Mouse (Mus musculus) liver, postnatal 0 days (tissue): ENCODE measurements around the gene Meox1. TPM values are rescaled to one million over a fixed set of nuclear protein-coding genes. Genes with fewer than 3 reads are reported as not detected.
A peak's percentile ranks its signal among the peaks of the same experiment; 100 is the strongest.

Experiments
- ATAC-seq: fragments of 200-750 bp; cut with Nextera tagmentation; 2 replicates; pipeline ENCODE4 v1.8.0; 2017; ENCODE audit warnings: mild to moderate bottlenecking, moderate library complexity
- DNase-seq: peaks from one replicate; pipeline ENCODE4 v3.0.0-alpha.2; 2016
- H3K27ac ChIP-seq: fragments of 300-500 bp; sonication (generic); 2 replicates; pipeline ENCODE4 v1.5.1; 2014; ENCODE audit warnings: antibody characterized with exemption, moderate library complexity, mild to moderate bottlenecking, low read depth
- H3K27me3 ChIP-seq: fragments of 300-500 bp; sonication (generic); 2 replicates; pipeline ENCODE4 v1.6.1; 2014; ENCODE audit warnings: low read length, control low read depth, mixed read lengths; ENCODE audit not compliant: insufficient read depth
- H3K36me3 ChIP-seq: fragments of 300-500 bp; sonication (generic); replicated peaks from 2 replicates; pipeline ENCODE4 v1.6.1; 2014; ENCODE audit warnings: mild to moderate bottlenecking, control low read depth, low read length, moderate library complexity, mixed read lengths; ENCODE audit not compliant: insufficient read depth
- H3K4me1 ChIP-seq: fragments of 300-500 bp; sonication (generic); 2 replicates; pipeline ENCODE4 v1.6.1; 2014; ENCODE audit warnings: antibody characterized with exemption, mild to moderate bottlenecking, control low read depth; ENCODE audit not compliant: insufficient read depth
- H3K4me2 ChIP-seq: fragments of 300-500 bp; sonication (generic); 2 replicates; pipeline ENCODE4 v1.6.1; 2014; ENCODE audit warnings: low read depth, mild to moderate bottlenecking, low read length, moderate library complexity, mixed read lengths
- H3K4me3 ChIP-seq: fragments of 300-500 bp; sonication (generic); 2 replicates; pipeline ENCODE4 v1.5.1; 2014; ENCODE audit warnings: low read depth, low read length
- H3K9ac ChIP-seq: fragments of 300-500 bp; sonication (generic); replicated peaks from 2 replicates; pipeline ENCODE4 v1.6.1; 2014; ENCODE audit warnings: mild to moderate bottlenecking, moderate library complexity
- H3K9me3 ChIP-seq: fragments of 300-500 bp; sonication (generic); 2 replicates; pipeline ENCODE4 v1.6.1; 2016; ENCODE audit warnings: mild to moderate bottlenecking, control low read depth, low read length, mixed read lengths
- CTCF ChIP-seq: sonication (generic); IDR thresholded peaks from 2 replicates; pipeline ENCODE4 v1.5.1; 2016; ENCODE audit warnings: antibody characterized with exemption, low read depth
- EP300 ChIP-seq: IDR thresholded peaks from 2 replicates; pipeline ENCODE4 v1.6.1; 2016; ENCODE audit warnings: antibody characterized with exemption, low read depth, mild to moderate bottlenecking
- WGBS: fragments of 180-500 bp; shearing (Covaris S2); extraction: QIAGEN DNeasy Blood & Tissue Kit; methylation state at CpG from one replicate; pipeline ENCODE4 v1.1.7; 2014; ENCODE audit not compliant: insufficient replicate concordance; 5-methylcytosine and 5-hydroxymethylcytosine counted together
- polyA plus RNA-seq: library from polyadenylated mRNA; unstranded; fragments of >200 nt; fragmentation: Nextera tagmentation; extraction: Ambion mirVana; gene quantifications from 2 replicates; pipeline ENCODE4 v1.2.1, GENCODE M21; 2015

The Meox1 gene
- polyA plus RNA-seq, 1 experiment from 2014 or later: 0.05 TPM

DNA sequence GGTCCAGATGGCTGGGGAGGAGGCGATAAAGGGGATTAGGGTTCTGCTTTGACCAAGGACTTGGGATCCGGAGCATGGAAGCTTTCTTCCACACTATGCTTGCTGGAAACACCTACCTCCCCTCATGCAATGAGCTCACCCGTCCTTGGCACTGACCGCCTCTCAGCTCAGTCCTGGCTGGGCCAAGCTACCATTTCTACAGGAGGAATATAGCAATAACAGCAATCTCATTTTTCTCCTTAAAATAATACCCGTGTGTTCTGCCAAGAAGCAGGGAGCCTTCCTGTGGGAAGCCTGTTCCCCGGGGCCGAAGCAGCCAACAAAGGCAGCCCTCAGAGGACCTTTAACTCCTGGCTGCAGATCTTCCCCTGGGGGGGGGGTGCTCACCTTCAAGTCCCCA, 43.1 kb downstream of the Meox1 start:
- ATAC-seq: no peak
- H3K4me1 ChIP-seq: no peaks in the 10 kb centered on the region
- no peak overlapping the region for H3K27ac ChIP-seq
- H3K9me3 ChIP-seq: no peaks in the 10 kb centered on the region
- no peak for DNase-seq
- H3K27me3 ChIP-seq: no peaks in the 10 kb centered on the region
- TF ChIP-seq CTCF: no peak
- WGBS: 77% methylated on average over 7 of the region's 7 CpGs
- no peaks in the 10 kb centered on the region for H3K36me3 ChIP-seq
- H3K4me3 ChIP-seq: no peak overlapping the region
- no peak overlapping the region for H3K4me2 ChIP-seq
- no peak overlapping the region for H3K9ac ChIP-seq

DNA sequence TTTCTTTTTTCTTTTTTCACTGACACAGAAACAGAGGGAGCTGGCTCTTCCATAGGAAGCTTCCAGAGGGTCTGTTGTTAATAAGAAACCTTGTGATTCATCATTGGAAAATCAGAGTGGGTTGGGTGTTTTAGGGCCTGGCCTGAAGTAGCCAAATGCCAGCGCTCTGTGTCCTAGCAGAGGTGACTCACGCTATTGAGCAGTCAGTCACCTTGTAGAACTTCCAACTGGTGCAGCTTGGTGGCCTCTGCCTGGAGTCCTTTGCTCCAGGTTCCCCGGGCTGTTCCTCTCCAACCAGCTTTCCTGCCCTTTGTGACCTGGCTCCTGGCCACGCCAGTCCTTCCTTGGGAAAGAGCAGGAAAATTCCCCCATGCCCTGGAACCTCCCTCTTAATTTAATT, 44.9 kb downstream of the Meox1 start:
- no peak overlapping the region for H3K4me2 ChIP-seq
- no peak overlapping the region for H3K9ac ChIP-seq
- no peak for DNase-seq
- H3K27ac ChIP-seq: no peak overlapping the region
- no peak for ATAC-seq
- no peaks in the 10 kb centered on the region for H3K9me3 ChIP-seq
- TF ChIP-seq CTCF: no peak
- no peak for TF ChIP-seq EP300
- 72% methylated on average over 4 of the region's 4 CpGs for WGBS
- no peaks in the 10 kb centered on the region for H3K27me3 ChIP-seq
- H3K4me3 ChIP-seq: no peak overlapping the region
- no peaks in the 10 kb centered on the region for H3K4me1 ChIP-seq
- no peaks in the 10 kb centered on the region for H3K36me3 ChIP-seq

DNA sequence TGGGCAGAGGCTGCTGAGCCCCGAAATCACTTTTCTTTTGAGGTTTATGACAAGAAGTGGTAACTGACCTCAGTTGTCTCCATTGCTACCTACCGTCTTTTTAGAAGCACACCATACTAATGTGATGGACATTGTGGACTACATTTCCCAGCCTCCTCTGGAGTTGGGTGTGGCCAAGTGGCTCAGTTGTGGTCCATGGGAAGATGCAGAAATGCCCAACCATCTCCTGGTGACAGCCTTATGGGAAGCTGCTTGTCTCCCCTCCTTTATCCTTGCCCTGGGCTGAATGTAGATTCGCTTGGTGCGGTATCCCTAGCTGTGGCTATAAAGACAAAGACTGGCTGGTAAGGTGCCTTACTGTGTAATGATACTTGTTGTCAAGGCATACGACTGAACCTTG, 46.7 kb downstream of the Meox1 start:
- Histone ChIP-seq H3K9me3 (no peaks in the 10 kb centered on the region), H3K27me3 (no peaks in the 10 kb centered on the region), H3K4me3 (no peak overlapping the region), H3K36me3 (no peaks in the 10 kb centered on the region), H3K9ac (no peak overlapping the region), H3K4me2 (no peak overlapping the region), H3K4me1 (no peaks in the 10 kb centered on the region), H3K27ac (no peak overlapping the region)
- ATAC-seq: no peak
- WGBS: 73% methylated on average over 5 of the region's 5 CpGs
- DNase-seq: no peak
- TF ChIP-seq CTCF (no peak), EP300 (no peak)

DNA sequence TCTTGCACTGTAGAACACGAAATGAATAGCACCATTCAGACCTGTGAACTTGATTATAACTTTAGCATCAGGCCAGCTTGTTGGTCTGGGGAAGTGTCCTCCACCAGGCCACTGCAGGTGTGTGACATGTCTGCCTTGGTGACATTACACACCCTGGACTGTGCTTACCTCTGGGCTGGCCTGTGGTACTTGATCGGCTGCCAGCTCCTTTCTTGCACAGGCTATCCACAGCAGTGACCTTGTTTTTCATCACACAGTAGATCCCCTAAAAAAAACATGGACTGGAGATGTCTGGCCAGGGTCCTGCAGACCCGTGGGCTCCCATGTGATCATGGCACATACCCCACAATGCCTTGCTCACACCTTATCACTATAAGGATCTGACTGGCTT, 51.4 kb downstream of the Meox1 start:
- 69% methylated on average over 3 of the region's 3 CpGs for WGBS
- no peaks in the 10 kb centered on the region for H3K4me1 ChIP-seq
- no peaks in the 10 kb centered on the region for H3K36me3 ChIP-seq
- no peak for ATAC-seq
- no peak overlapping the region for H3K27ac ChIP-seq
- no peak for DNase-seq
- no peak overlapping the region for H3K4me3 ChIP-seq
- H3K4me2 ChIP-seq: no peak overlapping the region
- TF ChIP-seq CTCF: no peak
- no peak for TF ChIP-seq EP300
- H3K9ac ChIP-seq: no peak overlapping the region
- H3K9me3 ChIP-seq: no peaks in the 10 kb centered on the region
- no peaks in the 10 kb centered on the region for H3K27me3 ChIP-seq

DNA sequence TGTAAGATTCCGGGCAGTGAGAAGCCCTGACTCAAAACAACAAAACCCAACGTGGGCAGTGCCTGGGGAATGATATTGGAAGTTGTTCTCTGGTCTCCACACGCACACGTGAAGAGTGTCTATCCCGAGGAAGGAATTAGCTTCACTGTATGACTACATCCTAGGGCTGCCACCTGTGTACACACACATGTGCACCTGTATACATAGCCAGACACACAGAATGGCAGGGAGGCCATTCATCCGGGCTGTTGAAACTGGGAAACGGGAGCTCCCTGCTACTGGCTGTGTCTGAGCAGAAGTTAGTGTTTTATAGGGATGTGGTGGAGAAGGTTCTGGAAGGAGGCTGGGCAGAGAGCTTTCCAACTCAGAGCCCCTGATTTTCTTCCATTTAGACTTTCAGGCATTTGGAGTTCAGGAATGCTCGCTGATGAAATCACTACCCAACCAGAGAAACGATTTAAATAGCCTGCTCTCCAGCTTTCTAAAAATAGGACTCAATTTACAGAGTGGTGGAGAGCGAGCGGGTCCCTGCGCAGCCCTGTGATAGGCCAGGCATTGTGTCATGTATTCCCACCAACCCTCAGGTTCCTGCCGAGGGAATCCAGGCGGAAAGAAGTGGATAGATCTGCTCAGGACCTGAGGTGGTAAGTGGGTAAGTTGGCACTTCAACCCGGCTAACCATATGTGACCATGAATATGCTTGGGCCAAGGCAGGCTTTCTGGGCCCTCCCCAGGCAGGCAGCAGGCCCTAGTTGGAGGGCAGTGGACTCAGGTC, 52.0 kb downstream of the Meox1 start:
- TF ChIP-seq EP300 (no peak), CTCF (no peak)
- 74% methylated on average over 15 of the region's 15 CpGs for WGBS
- no peaks in the 10 kb centered on the region for H3K4me1 ChIP-seq
- H3K4me3 ChIP-seq: no peak overlapping the region
- no peak overlapping the region for H3K27ac ChIP-seq
- ATAC-seq: no peak
- H3K4me2 ChIP-seq: no peak overlapping the region
- H3K9ac ChIP-seq: no peak overlapping the region
- H3K9me3 ChIP-seq: no peaks in the 10 kb centered on the region
- no peak for DNase-seq
- no peaks in the 10 kb centered on the region for H3K27me3 ChIP-seq
- no peaks in the 10 kb centered on the region for H3K36me3 ChIP-seq

DNA sequence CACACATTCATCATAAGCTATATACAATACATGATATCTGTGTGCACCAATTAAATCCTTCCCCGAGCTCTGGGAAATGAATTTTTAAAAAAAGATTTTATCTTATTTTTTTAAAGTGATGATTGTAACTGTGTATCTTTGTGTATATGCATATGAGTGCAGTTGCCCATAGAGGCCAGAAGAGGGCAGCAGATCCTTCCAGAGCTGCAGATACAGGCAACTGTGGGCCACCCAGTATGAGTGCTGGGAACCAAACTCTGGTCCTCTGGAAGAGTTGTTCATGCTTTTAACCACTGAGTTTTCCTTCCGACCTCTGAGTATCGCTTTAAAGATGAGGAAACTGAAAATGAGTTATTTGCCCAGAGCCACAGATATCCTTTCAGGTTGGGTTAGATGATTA, 53.8 kb downstream of the Meox1 start:
- H3K9me3 ChIP-seq: no peaks in the 10 kb centered on the region
- no peak overlapping the region for H3K27ac ChIP-seq
- ATAC-seq (no peak), DNase-seq (no peak)
- H3K4me1 ChIP-seq: no peaks in the 10 kb centered on the region
- no peak overlapping the region for H3K4me2 ChIP-seq
- 95% methylated on average over 3 of the region's 3 CpGs for WGBS
- no peaks in the 10 kb centered on the region for H3K36me3 ChIP-seq
- no peak overlapping the region for H3K4me3 ChIP-seq
- H3K9ac ChIP-seq: no peak overlapping the region
- peak; percentile 34 for TF ChIP-seq CTCF
- no peak for TF ChIP-seq EP300
- H3K27me3 ChIP-seq: no peaks in the 10 kb centered on the region
